Mouse (Mus musculus) brain, embryonic 18.5 days (tissue): ENCODE results near the gene Hist2h2be.
"Not testable (repeated sequence)": the region's sequence is repeated elsewhere in the genome, so short reads cannot be mapped to it uniquely, and the experiment has no call there.

ENCODE experiments used
- DNase-seq: peaks from one replicate; pipeline ENCODE4 v3.0.0-alpha.2; 2012; ENCODE audit warnings: low read depth, low spot score

Gene Hist2h2be

DNA sequence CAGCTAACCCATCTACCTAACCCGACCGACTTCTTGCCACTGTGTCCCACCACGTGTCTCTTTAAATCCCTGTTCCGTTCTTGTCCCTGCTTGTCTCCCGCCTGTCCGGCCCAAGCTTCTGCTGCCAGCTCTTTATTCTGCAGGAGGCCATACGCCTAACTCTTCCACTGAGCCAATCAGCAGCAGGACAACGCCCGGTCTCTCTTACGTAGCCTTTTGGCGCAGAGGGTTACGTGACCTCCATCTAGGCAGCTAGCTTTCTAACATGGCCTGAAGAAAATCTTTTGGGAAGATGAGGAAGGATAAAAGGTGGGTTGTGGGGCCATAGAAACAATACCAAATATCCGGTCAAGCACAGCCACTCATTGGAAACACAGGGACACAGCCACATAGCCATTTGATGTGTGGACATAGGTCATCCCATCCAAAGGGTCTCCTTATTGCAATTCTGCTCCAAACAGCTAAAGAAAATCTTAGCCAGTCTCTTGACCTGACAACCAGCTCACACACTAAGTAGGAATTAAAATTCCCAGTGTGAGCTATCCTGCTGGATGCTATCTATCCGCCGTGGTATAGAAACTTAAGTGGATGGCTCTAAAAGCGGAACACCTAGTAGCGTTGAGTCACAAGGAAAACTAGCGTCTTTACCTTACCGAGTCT is 41.4 kb downstream of the Hist2h2be start:
- peak; percentile 72 for DNase-seq

GRCm38 (mm10) chr3:96262979-96263550 is 42.1 kb downstream of the Hist2h2be start, which contains the start of gene Hist2h4:
Gene Hist2h4 (minus strand): TSS chr3:96263311.
- DNase-seq: peak; percentile 93

DNA sequence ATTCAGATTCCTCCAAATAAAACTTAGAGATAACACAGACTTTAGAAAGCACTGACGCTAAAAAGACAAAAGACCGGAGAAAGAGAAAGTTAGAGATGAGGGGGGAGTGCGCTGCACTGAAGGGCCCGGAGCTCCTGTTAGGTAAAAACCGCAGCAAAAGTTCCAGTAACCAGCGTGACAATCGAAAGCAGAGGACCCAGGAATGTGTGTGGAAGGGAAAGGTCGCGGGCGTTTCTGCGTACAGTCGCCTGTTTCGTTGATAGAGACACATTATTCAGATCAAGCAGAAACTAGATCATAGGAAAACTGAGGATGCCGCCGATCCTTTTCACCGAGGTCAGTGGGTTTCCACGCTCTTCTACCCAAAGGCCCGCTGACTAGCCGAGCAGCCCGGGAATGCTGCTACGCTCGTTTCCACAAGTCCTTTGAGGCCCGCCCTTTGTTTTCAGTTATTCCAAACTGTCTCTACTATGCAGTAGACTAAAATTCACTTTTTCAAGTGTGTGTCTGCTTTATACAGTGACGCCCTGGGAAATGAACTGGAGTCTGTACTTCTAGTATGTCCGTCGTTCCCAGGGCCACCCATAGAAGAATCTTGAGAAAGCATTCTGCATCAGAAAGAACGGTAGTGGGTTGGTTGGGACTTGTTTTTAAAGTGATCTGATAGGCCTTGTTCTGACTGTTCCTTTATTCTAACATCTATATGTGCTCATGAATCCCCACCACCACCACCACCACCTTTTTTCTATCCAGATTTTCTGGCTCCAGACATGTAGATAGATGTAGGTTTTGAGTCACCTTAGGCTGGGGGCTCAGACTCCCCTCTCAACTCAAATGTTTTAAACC is 42.9 kb downstream of the Hist2h2be start:
- no peak for DNase-seq

- DNase-seq: no peak
Observed at GRCm38 (mm10) chr3:96264404-96264949, 43.6 kb downstream of the Hist2h2be start.

DNA sequence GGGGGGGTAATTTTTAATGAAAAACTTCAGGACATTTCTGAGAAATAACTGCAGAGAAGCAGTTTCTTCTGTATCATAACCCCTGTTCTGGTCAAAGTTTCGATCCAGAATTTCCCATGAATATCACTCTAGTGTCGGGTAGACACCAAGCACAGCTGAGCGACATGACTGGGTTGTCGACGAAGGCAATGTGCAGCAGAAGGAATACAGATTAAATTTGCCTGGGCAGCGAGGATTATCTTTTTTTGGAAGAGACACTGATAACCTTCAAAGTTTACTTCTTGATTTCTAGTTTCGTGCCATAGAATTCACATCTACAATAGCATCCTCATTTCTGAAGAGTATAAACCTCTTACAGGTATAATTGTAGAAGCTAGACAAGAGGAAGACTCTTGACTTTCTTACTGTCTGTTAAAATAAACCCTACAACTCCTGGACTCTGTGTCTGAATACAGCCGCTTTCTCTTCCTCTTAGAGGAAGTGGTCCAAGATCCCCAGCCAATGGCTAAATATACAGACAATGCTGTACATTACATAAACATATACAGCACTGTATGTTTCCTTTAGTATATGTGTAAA is 45.3 kb downstream of the Hist2h2be start:
- DNase-seq: no peak

DNA sequence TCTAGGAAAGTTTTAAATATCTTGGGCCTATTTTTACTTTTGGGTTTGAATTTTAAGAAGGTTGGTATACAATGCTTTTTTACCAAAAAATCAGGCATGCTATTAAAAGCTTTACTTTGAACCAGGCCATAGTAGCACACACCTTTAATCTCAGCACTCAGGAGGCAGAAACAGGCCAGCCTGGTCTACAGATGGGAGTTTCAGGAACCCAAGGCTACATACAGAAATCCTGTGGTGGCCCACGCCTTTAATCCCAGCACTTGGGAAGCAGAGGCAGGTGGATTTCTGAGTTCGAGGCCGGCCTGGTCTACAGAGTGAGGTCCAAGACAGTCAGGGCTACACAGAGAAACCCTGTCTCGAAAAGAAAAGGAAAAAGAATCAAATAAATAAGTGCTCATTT is 46.6 kb downstream of the Hist2h2be start:
- DNase-seq: no peak

DNA sequence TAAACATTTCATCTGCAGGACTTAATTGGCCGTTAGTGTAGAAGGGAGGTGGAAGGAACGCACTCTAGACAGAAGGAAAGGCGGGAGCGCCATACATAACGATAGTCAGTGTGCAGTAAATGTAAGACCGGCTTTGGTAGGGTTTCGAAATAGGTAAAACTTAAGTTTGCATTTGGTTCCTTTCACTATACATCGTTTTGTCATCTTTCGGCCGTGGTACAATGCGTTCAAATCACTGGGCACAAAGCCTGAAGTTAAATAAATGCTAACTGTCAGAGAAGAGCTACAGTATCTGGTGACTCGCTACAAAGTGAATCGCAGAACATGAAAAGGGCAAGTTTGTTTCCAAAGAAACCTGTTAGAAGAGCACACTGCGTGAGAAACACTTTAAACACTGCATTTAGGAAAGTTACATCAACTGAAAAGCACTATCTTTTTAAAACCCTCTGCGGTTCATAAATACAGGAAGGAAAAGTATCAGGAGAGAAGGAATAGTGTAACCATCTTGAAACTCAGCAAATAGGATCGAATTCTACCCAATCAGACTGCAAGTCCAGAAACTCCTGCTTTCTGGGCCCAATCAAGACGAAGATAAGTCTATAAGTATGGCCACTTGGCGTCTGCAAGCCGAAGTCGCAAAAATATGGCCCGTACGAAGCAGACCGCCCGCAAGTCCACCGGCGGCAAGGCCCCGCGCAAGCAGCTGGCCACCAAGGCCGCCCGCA is 47.3 kb downstream of the Hist2h2be start, which contains the start of gene Hist2h3b:
Gene Hist2h3b, plus strand, starts transcription at position 604 of the 725 bp plus-strand sequence.
- peak; percentile 83 for DNase-seq

DNA sequence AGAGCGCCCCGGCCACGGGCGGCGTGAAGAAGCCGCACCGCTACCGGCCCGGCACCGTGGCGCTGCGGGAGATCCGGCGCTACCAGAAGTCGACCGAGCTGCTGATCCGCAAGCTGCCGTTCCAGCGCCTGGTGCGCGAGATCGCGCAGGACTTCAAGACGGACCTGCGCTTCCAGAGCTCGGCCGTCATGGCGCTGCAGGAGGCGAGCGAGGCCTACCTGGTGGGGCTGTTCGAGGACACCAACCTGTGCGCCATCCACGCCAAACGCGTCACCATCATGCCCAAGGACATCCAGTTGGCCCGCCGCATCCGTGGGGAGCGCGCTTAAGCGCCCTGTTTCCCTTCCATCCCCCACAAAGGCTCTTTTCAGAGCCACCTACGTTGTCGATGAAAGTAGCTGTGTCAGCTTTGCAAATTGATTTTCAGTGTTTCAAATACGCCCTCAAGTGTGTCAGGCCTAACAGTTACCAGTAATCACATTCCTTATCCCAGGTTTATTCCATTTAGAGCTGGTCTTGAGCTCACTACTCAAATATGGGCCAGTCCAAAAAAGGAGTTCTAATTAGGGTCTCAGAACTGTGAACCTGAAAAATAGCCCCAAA is 48.0 kb downstream of the Hist2h2be start:
- not testable (repeated sequence) for DNase-seq

GRCm38 (mm10) chr3:96269511-96270474 is 48.9 kb downstream of the Hist2h2be start, which contains the start of gene Hist2h2bb:
Gene Hist2h2bb (plus strand): TSS chr3:96269752.
- peak; percentile 95 for DNase-seq
